Mouse (Mus musculus) heart, postnatal 4 days (tissue): ENCODE measurements around the gene H2-Eb2. TPM values are rescaled to one million over a fixed set of nuclear protein-coding genes. Genes with fewer than 3 reads are reported as not detected.
A peak's percentile ranks its signal among the peaks of the same experiment; 100 is the strongest.
"Not testable (repeated sequence)": the region's sequence is repeated elsewhere in the genome, so short reads cannot be mapped to it uniquely, and the experiment has no call there.

Source experiments
- DNase-seq: peaks from one replicate; pipeline ENCODE4 v3.0.0; 2021
- total RNA-seq, 2 experiments: library from RNA; stranded (reverse); gene quantifications; 2 replicates each; pipeline ENCODE4 v1.2.3; 2021

The H2-Eb2 gene
- total RNA-seq, 2 experiments from 2014 or later: not detected

- DNase-seq: no peak
These were observed 19.1 kb upstream of the H2-Eb2 start for GRCm38 (mm10) chr17:34306407-34306806.

DNA sequence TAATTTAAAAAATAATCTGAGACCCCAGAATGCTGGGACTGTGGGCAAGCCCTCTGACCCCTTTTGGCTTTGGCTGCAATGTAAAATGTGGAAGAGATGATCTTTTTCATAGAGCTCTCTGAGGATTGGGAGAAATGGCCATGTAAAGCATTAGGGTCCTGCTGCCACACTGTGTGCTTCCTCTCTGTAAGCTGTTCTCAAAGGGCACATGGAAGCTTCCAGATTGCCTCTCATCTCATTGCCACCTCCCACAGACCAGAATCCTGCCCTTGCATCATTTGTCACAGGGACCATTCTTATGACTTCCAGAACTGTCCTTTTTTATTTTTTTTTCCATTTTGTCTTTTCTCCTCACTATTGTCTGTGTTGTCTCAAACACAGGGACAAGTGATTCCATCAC, 18.2 kb upstream of the H2-Eb2 start:
- DNase-seq: no peak

GRCm38 (mm10) chr17:34308161-34308560, 17.3 kb upstream of the H2-Eb2 start:
- DNase-seq: no peak

DNA sequence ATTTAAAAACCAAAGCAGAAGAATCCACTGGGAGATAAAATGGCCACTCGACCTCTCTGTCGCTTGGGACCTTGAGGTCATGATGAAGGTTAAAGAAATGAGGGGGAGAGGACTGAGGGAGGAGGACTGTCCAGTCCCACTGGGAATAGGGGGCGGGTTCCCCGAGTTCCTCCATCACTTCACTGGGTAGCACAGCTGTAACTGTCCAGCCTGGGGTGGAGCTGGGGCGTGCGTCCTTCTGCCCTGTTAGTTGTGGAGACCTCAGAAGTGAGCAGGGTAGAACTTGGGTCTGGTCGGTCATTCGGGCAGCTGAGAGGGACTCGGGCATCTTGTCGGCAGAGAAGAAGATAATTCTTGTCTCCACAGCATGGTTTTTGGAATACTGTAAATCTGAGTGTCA, 16.2 kb upstream of the H2-Eb2 start:
- DNase-seq: no peak

- peak; percentile 79 for DNase-seq
These were observed 15.6 kb upstream of the H2-Eb2 start for GRCm38 (mm10) chr17:34309683-34310385.

DNA sequence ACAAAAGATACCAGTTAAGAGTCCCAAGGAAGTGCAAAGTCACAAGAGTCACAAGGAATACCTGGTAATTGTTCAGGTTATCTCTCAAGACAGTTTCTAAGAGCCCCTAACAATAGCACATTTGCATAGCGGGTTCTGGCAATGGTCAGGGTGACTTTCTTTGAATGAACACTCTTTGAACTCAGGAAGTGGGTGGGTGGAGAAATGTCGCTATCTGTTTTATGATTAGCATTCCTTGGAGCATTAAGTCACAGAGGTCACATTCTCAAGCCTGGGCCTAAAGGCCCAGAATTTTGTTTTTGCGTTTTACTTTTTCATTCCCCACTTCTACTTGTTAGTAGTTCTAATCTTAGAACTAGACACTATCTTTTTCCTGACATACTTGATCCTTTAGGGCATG, 14.9 kb upstream of the H2-Eb2 start:
- DNase-seq: not testable (repeated sequence)

DNA sequence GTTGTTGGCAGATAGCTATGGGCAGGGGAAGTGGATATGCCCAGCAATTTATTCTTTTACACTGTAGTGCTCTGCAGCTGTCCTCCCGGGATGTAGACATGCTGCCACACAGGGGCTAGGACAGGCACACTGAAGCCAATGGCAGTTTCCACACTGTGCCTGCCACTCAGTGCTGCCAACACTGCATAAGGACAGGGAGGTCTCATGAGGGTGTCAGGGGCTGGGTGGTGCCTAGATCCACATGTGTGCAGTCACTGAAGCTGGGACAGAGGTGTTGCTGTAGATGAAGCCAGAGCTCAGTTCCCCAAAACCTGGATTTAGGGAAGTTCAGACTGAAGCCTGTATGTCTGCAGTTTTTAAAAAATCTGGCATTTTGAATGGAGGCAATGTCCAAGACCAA, 13.3 kb upstream of the H2-Eb2 start:
- no peak for DNase-seq

DNA sequence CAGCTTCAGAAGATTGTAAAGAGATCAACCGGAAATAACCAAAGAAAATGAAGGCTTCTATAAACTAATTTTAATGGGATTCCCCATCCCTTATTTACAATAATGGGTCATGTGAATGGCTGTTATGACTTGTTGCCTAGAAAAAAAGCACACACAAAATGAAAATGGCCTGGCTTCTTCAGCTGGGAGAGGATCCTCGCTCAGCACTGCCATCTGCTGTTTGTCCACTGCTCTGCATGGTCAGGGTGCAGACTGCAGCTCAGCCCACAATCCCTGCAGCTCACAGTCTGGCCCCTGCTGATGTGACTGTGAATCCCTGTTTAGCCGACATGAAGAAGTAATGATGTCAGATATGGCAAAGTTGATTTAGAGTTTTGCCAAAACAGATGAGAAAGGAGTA, 12.1 kb upstream of the H2-Eb2 start:
- peak; percentile 89 for DNase-seq

- no peak for DNase-seq
These were observed 11.2 kb upstream of the H2-Eb2 start for GRCm38 (mm10) chr17:34314286-34314685.

GRCm38 (mm10) chr17:34315512-34315911, 10.0 kb upstream of the H2-Eb2 start:
- DNase-seq: no peak

GRCm38 (mm10) chr17:34316697-34317096, 8.8 kb upstream of the H2-Eb2 start:
- no peak for DNase-seq

- DNase-seq: no peak
These were observed 8.2 kb upstream of the H2-Eb2 start for GRCm38 (mm10) chr17:34317275-34317674.

GRCm38 (mm10) chr17:34326373-34326772, 908 bp downstream of the H2-Eb2 start:
- no peak for DNase-seq

GRCm38 (mm10) chr17:34329807-34330206, 4.3 kb downstream of the H2-Eb2 start:
- DNase-seq: no peak

GRCm38 (mm10) chr17:34331200-34331599, 5.7 kb downstream of the H2-Eb2 start:
- DNase-seq: no peak

DNA sequence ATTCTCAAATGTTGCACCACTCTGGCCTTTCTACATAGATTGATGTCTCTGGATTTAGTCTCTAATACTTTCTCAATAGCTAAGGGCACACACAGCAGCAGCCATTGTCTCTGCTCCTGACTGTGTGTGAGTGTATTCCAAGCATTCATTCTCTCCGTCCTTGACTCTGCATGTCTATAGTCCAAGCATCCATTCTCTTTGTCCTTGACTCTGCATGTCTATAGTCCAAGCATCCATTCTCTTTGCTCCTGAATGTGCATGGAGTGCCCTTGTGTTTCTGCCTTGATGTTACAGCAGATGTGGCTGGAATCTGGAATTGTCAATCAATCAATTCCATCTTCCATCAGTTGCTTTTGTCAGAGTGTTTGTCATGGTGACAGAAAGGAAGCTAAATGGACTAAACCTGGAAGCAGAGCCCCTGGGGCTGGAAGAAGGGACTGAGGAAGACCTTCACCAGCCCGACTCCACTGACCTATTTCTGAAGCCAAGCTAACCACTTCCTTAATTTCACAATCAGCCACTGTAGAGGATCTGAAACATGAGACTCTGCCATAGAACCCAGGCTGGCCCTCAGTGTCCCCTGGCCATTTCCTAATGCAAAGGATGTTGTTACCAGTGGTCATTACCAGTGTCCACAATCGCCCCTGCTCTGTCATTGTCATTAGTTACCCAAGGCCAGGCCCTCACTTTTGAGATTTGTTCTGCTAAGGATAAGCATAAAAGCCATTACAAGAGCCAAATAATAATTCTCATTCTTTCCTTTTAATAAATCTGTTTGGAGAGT, 15.3 kb downstream of the H2-Eb2 start:
- DNase-seq: no peak

GRCm38 (mm10) chr17:34344882-34345281, 19.4 kb downstream of the H2-Eb2 start:
- no peak for DNase-seq

GRCm38 (mm10) chr17:34345486-34345885, 20.0 kb downstream of the H2-Eb2 start:
- no peak for DNase-seq

DNA sequence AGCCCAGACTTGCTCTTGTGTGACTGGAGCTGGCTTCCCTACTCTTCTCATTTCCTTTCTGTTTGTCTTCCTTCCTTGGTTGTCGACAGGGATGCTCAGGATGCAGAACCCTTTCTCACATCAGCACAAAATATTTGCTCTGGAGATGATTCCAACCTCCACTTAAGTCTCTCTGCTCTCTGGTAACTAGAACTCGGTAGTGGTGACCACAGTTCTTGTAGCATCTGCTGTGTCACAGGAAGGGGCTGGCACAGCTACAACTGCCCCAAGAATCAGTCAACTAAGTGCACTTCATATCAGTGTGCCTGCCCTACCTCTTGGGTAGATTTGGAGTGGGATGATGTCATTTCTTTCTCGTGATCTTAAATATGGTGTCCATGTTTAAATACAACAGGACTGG, 20.6 kb downstream of the H2-Eb2 start:
- DNase-seq: no peak

- peak; percentile 49 for DNase-seq
These were observed 22.3 kb downstream of the H2-Eb2 start for GRCm38 (mm10) chr17:34347606-34348308.

DNA sequence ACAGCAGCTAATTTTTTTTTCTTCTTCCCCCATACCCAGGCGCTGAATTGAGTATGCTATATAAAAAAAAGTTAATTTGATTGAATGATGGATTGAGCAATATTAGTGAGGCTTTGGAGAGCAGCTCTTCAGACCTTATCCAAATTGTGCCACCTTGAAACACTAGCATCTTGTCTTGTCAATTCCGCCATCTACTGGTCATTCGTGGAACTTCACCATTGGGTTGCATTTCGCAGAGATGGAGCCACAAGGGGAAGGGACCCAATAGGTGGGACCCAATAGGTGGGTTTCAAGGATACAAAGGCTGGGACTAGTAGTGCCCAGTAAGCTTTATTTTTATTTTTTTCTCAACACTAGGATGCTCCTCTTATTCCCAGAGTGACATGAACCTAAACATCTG, 24.0 kb downstream of the H2-Eb2 start:
- peak; percentile 85 for DNase-seq

DNA sequence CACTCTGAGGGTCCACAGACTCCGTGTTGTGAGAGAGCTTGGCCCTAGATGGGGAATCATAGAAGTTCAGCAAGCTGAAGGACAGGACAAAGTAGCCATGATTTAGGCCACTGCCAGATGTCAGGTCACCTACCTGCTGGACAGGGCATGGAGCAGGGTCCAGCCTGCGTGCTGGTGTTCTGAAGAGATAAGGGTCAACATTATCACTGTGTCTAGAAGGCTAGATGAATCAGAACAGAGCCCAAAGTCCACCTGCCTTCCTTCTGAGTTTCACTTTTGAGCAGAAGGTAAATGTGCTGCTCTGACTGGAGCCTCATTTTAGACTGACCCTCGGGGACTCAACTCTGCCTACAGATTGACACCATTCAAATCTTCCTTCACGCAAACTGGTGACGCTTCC, 29.1 kb downstream of the H2-Eb2 start, which contains the start of gene Btnl2:
Btnl2 (plus strand) TSS at position 284 of the 400 bp plus-strand sequence.
- no peak for DNase-seq

- DNase-seq: no peak
These were observed 29.5 kb downstream of the H2-Eb2 start for GRCm38 (mm10) chr17:34354940-34355339.
